Mouse (Mus musculus) liver, embryonic 11.5 days (tissue): Measurements from ENCODE around the gene Polr3c. TPM values are rescaled to one million over a fixed set of nuclear protein-coding genes. Genes with fewer than 3 reads are reported as not detected.
A peak's percentile ranks its signal among the peaks of the same experiment; 100 is the strongest.
"Not testable (repeated sequence)": the region's sequence is repeated elsewhere in the genome, so short reads cannot be mapped to it uniquely, and the experiment has no call there.

Experiments
- ATAC-seq: fragments of 200-750 bp; cut with Nextera tagmentation; replicated peaks from 2 replicates; pipeline ENCODE4 v1.8.0; 2017; ENCODE audit warnings: moderate number of reproducible peaks, mild to moderate bottlenecking, moderate TSS enrichment, moderate library complexity; ENCODE audit not compliant: low FRiP score
- DNase-seq: peaks from one replicate; pipeline ENCODE4 v3.0.0-alpha.2; 2017; ENCODE audit warnings: low spot score
- H3K27ac ChIP-seq: fragments of 300-500 bp; sonication (generic); 2 replicates; pipeline ENCODE4 v1.5.1; 2014; ENCODE audit warnings: mild to moderate bottlenecking, low read depth, low read length, control low read depth
- H3K27me3 ChIP-seq: fragments of 300-500 bp; sonication (generic); replicated peaks from 2 replicates; pipeline ENCODE4 v1.6.1; 2014; ENCODE audit warnings: low read length, mixed read lengths; ENCODE audit not compliant: control insufficient read depth, insufficient read depth
- H3K36me3 ChIP-seq: fragments of 300-500 bp; sonication (generic); 2 replicates; pipeline ENCODE4 v1.6.1; 2014; ENCODE audit warnings: mild to moderate bottlenecking, low read length, moderate library complexity, mixed read lengths; ENCODE audit not compliant: control insufficient read depth, insufficient read depth
- H3K4me1 ChIP-seq: fragments of 300-500 bp; sonication (generic); replicated peaks from 2 replicates; pipeline ENCODE4 v1.6.1; 2014; ENCODE audit warnings: low read length, mixed read lengths; ENCODE audit not compliant: control insufficient read depth, insufficient read depth
- H3K4me2 ChIP-seq: fragments of 300-500 bp; sonication (generic); 2 replicates; pipeline ENCODE4 v1.6.1; 2014; ENCODE audit warnings: mild to moderate bottlenecking, control low read depth, moderate library complexity
- H3K4me3 ChIP-seq: fragments of 300-500 bp; sonication (generic); 2 replicates; pipeline ENCODE4 v1.5.1; 2014; ENCODE audit warnings: low read depth, low read length, control low read depth
- H3K9ac ChIP-seq: fragments of 300-500 bp; sonication (generic); 2 replicates; pipeline ENCODE4 v1.6.1; 2014; ENCODE audit warnings: low read depth, low read length, control low read depth
- H3K9me3 ChIP-seq: fragments of 300-500 bp; sonication (generic); 2 replicates; pipeline ENCODE4 v1.6.1; 2016; ENCODE audit warnings: low read length, inconsistent platforms, mixed read lengths; ENCODE audit not compliant: control insufficient read depth
- WGBS: fragments of 180-500 bp; shearing (Covaris S2); extraction: QIAGEN DNeasy Blood & Tissue Kit; methylation state at CpG from one replicate; pipeline ENCODE4 v1.1.7; 2014; 5-methylcytosine and 5-hydroxymethylcytosine counted together
- polyA plus RNA-seq: library from polyadenylated mRNA; unstranded; fragments of >200 nt; fragmentation: Nextera tagmentation; extraction: Ambion mirVana; gene quantifications from 2 replicates; pipeline ENCODE4 v1.2.1, GENCODE M21; 2014

The Polr3c gene
- polyA plus RNA-seq, 1 experiment from 2014 or later = 44.1 TPM

DNA sequence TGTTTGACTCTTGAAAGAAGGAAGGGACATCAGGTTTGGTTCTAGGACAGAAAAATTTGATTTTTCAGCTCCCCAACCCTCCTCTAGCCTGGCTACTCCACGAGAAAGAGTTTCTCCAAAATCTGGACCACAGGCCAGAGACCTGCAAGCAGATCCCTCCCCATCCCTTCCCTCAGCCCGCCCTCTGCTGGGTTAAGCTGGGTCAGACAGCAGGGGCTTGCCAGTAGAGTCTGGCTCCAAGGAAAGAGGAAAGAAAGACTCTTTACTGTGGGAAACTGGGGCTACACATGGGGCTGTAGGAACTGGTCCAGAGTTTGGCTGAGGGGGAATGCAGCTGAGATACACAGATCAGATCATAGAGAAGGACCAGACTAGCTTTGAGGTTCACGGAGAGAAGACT is 34.9 kb downstream of the Polr3c start:
- ATAC-seq (no peak), DNase-seq (no peak)
- Histone ChIP-seq H3K27ac (no peak overlapping the region), H3K9me3 (no peaks in the 10 kb centered on the region), H3K27me3 (no peaks in the 10 kb centered on the region; the same call in none of the 2 replicates), H3K4me1 (peaks cover 1% of the 10 kb centered on the region), H3K4me3 (no peak overlapping the region), H3K9ac (no peak overlapping the region), H3K4me2 (no peak overlapping the region), H3K36me3 (no peaks in the 10 kb centered on the region)
- WGBS = 20% methylated on average over 3 of the region's 3 CpGs

DNA sequence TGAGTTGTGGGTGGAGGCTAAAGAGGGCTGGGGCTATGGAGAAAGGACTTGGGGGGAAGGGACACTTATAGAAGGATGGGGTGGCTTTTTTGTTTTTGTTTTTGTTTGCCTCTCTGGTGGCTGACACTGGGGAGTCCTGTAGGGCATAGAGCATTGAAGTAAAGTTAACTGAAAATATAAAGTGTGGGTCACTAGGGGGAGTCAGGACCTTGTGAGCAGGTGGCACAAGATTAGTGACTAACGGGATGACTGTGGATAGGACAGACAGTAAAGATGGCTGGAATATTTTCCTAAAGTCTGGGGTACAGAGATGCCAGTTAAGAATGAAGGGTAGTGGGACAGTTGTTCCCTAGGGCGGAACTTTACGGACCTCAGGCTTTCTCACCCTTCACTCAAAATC is 37.1 kb downstream of the Polr3c start:
- DNase-seq = no peak
- no peak overlapping the region for H3K4me2 ChIP-seq

DNA sequence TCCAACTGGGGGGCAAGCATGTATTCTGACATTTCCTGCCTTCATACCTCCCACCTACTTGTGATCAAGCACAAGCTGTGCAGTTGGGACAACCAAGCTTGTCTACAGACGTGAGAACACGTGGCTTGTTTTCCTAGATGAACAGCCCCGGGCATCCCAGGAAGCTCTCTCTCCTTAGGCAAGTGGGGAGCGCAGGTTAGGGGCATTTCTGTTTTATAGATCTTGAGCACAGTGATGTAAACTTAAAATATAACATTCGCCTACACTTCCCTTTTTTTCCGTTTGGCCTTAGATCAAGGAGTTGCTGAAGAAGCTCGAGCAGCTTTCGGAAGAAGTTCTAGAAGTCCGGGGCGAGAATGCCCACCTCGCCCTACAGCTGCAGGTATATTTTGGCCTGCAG is 38.6 kb downstream of the Polr3c start:
- Histone ChIP-seq H3K36me3 (no peaks in the 10 kb centered on the region), H3K9me3 (no peaks in the 10 kb centered on the region), H3K27ac (no peak overlapping the region), H3K9ac (no peak overlapping the region), H3K4me3 (no peak overlapping the region), H3K4me1 (no peaks in the 10 kb centered on the region; the same call in 1 of the 2 replicates), H3K27me3 (peaks cover 18% of the 10 kb centered on the region), H3K4me2 (no peak overlapping the region)
- no peak for ATAC-seq
- WGBS = 75% methylated on average over 11 of the region's 11 CpGs
- no peak for DNase-seq

More for the DNA sequence above, 37.1 kb downstream of the Polr3c start:
- H3K9me3 ChIP-seq = no peaks in the 10 kb centered on the region
- 45% methylated on average over 3 of the region's 3 CpGs for WGBS
- H3K36me3 ChIP-seq = no peaks in the 10 kb centered on the region
- H3K27ac ChIP-seq = no peak overlapping the region
- H3K4me1 ChIP-seq = no peaks in the 10 kb centered on the region
- no peak overlapping the region for H3K9ac ChIP-seq
- H3K27me3 ChIP-seq = peaks cover 4% of the 10 kb centered on the region
- no peak overlapping the region for H3K4me3 ChIP-seq
- no peak for ATAC-seq

DNA sequence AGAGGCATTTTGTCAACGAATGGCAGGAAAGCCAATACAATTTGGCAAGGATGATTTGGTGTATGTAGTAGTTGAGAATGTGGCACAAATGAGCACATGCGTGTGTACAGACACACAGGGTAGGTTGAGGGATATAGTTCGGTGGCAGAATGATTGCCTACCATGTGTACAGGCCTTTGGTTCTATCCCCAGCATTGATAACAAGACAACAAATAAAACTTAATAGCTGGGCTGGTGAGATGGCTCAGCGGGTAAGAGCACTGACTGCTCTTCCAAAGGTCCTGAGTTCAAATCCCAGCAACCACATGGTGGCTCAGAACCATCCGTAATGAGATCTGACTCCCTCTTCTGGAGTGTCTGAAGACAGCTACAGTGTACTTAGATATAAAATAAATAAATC is 41.4 kb downstream of the Polr3c start:
- H3K4me1 ChIP-seq, H3K9ac ChIP-seq, H3K27ac ChIP-seq, H3K36me3 ChIP-seq, H3K4me2 ChIP-seq, H3K4me3 ChIP-seq, ATAC-seq, H3K9me3 ChIP-seq, DNase-seq: not testable (repeated sequence)
- peaks cover 30% of the 10 kb centered on the region for H3K27me3 ChIP-seq
- 87% methylated on average over 5 of the region's 5 CpGs for WGBS

DNA sequence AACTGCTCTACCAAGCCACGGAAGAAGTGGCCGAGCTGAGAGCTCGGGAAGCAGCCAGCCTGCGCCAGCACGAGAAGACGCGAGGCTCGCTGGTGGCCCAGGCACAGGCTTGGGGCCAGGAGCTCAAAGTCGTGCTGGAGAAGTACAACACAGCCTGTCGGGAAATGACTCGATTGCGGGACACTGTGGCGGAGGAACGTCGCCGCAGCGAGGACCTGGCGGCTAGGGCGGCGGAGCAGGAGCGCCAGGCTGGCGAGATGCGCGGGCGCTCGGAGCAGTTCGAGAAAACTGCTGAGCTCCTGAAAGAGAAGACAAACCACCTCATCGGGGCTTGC is 42.6 kb downstream of the Polr3c start:
- ATAC-seq (no peak), DNase-seq (no peak)
- Histone ChIP-seq H3K27ac (no peak overlapping the region), H3K4me1 (no peaks in the 10 kb centered on the region; the same call in 1 of the 2 replicates), H3K9ac (no peak overlapping the region), H3K27me3 (peaks cover 41% of the 10 kb centered on the region), H3K4me2 (peak overlapping the region; percentile 37), H3K4me3 (peak overlapping the region; percentile 3), H3K9me3 (no peaks in the 10 kb centered on the region), H3K36me3 (no peaks in the 10 kb centered on the region)
- WGBS = 18% methylated on average over 28 of the region's 28 CpGs

DNA sequence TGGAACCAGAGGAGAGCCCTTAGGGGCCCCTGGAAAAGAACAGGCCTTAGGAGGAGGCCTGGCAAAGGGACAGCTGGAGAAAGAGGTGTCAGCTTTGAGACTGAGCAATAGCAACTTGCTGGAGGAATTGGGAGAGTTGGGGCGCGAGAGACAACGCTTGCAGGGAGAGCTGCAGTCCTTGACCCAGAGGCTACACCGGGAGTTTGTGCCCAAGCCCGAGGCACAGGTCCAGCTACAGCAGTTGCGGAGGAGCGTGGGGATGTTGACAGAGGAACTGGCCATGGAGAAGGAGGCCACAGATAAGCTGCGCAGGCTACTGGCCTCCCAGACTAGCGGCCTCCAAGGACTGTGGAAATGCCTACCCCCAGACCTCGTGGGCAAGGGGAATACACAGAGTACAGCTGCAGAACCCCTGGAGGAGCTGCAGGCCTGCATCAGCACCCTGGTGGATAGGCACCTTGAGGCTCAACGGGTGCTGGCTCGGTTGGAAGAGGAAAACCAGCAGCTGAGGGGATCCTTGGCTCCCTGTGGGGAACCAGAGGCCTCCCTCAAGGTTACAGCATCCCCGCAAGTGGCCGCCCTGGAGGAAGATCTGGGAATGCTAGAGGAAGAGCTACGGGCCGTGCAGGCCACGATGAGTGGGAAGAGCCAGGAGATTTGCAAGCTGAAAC is 43.1 kb downstream of the Polr3c start:
- H3K27me3 ChIP-seq = peaks cover 41% of the 10 kb centered on the region
- H3K36me3 ChIP-seq = no peaks in the 10 kb centered on the region
- no peak for ATAC-seq
- H3K4me1 ChIP-seq = peaks cover 5% of the 10 kb centered on the region
- H3K9ac ChIP-seq = no peak overlapping the region
- DNase-seq = no peak
- no peaks in the 10 kb centered on the region for H3K9me3 ChIP-seq
- WGBS = 43% methylated on average over 17 of the region's 17 CpGs
- no peak overlapping the region for H3K27ac ChIP-seq
- peak overlapping the region; percentile 3 for H3K4me3 ChIP-seq
- peak overlapping the region; percentile 37 for H3K4me2 ChIP-seq

DNA sequence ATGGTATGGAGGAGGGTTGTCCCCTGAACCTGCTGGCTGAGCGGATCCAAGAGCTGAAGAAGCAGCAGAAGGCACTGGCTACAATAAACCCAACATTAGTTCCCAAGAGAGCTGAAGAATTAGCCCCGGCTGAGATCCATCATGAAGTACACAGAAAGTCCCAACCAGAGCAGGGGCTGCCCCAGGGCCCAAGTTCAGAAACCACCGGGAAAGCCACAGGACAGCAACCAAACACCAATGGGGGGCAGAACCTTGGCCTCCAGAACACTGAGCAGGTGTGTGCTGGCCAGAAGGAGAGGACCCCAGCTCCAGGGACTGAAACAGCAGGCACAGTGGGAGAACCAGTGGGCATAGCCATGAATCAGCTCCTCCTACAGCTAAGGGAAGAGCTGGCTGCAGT is 43.9 kb downstream of the Polr3c start:
- Histone ChIP-seq H3K4me2 (no peak overlapping the region), H3K27me3 (peaks cover 41% of the 10 kb centered on the region), H3K9ac (no peak overlapping the region), H3K4me1 (peaks cover 8% of the 10 kb centered on the region), H3K27ac (no peak overlapping the region), H3K4me3 (no peak overlapping the region), H3K36me3 (no peaks in the 10 kb centered on the region), H3K9me3 (no peaks in the 10 kb centered on the region)
- DNase-seq = no peak
- WGBS = 85% methylated on average over 3 of the region's 3 CpGs
- ATAC-seq = no peak

DNA sequence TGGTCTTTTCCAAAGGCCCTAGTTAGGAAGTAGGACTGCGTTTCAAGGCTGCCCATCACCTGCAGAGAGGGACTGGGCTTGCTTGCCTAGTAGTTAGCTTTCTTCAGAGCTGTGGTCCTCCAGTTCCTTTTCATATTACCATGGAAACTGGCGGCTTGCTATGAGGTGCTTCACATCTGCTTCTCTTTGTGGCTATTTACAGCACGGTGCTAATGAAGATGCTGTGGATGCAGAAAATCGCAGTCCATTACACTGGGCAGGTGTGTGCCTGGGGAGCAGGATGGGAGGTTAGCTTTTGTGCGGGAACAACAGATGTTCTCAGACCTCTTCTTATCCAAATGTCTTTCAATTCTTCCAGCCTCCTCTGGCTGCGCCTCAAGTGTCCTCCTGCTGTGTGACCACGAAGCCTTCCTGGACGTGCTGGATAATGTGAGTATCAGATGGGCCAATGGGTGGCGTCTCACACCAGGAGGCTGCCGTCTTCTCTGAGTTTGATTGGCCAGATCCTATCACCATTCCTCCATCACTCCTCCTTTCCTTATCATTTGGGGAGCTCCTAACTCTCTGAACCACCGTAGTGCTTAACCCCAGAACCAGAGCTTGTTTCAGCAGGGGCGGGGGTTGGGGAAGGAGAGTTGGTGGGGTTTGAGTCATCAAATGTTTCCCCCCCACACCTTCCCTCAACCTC is 47.0 kb downstream of the Polr3c start:
- H3K4me2 ChIP-seq = no peak overlapping the region
- H3K4me1 ChIP-seq = peaks cover 8% of the 10 kb centered on the region
- DNase-seq = no peak
- no peak overlapping the region for H3K9ac ChIP-seq
- 21% methylated on average over 12 of the region's 12 CpGs for WGBS
- H3K27ac ChIP-seq = no peak overlapping the region
- peaks cover 38% of the 10 kb centered on the region for H3K27me3 ChIP-seq
- ATAC-seq = no peak
- H3K36me3 ChIP-seq = no peaks in the 10 kb centered on the region
- no peaks in the 10 kb centered on the region for H3K9me3 ChIP-seq
- H3K4me3 ChIP-seq = no peak overlapping the region

DNA sequence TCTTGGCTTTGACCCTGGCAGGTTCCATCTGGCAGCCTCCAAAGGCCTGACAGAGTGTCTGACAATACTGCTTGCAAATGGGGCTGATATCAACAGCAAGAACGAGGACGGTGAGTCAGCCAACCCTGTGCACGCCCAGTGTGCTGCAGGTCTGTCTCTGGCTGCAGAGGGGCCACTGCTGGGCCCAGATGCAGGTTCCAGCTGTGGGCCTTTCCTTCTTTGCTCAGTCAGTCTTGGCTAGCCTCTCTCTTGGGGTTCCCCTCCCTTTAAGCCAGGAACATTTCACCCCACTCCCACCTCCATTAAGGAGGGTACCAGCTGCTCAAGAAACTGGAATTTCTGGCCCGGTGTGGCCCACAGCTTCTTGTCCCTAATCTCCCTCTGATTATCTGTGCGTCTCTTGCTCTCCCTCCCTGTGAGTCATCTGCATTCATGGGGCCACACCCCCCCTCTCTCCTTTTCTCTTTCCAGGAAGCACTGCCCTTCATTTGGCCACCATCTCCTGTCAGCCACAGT is 48.2 kb downstream of the Polr3c start:
- Histone ChIP-seq H3K4me1 (peaks cover 8% of the 10 kb centered on the region), H3K9me3 (no peaks in the 10 kb centered on the region), H3K27ac (no peak overlapping the region), H3K4me2 (no peak overlapping the region), H3K27me3 (peaks cover 26% of the 10 kb centered on the region), H3K4me3 (no peak overlapping the region), H3K36me3 (no peaks in the 10 kb centered on the region), H3K9ac (no peak overlapping the region)
- DNase-seq (no peak), ATAC-seq (peak; percentile 65)
- WGBS = 15% methylated on average over 5 of the region's 5 CpGs
